In the genomic region with DNA sequence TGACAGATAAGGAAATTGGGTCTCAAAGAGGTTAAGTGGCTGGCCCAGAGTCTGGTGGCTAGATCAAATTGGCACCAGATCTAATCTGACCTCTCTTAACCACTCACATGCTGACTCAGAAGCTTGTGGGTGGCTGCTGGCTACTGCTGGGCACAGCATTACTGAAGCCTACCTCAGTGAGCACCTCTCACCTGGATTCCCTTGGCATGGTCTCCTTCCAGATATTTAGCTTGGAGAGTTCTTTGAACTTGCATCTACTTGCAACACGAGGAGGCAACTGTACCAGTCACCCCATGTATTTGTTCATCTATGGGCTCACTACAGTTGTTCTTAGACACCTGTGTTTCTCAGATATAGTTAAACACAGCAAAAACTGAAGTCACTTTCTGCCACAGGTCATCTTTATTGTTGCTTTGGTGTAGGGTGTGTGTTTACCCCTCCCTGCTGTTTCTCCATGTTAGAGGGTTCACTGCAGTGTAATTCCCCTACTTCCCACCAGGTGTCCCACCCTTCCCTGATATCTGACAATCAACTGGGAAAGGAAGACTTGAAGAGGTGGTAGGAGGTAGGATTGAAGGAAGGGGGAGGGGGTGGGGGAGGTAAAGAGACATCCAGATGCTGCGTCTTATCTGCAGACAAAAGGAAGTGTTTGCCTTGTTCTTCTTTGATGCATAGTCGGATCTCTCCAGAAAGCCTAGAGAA, we compare ENCODE assay signal across 9 mouse cellular contexts.
DNase-seq lines count a peak whose midpoint lies in the region; ATAC-seq and TF ChIP-seq lines count a peak whose summit lies in the region.
"Had no signal": no experiment of that assay in that cellular context is flagged by ENCODE, and none has a peak within 500 bp of the region (broad histone marks: within the 10 kb centered on the region; RNA-seq: fewer than 3 reads in every experiment).

No protein-coding gene starts in this region.

- H3K4me1 ChIP-seq in testis, adult 2 months (ENCODE audit: control insufficient read depth, insufficient read depth, low read length), result no peaks in the 10 kb centered on the region
- no peaks in the 10 kb centered on the region for H3K4me1 ChIP-seq in cerebellum, adult 2 months (ENCODE audit: control insufficient read depth, insufficient read depth, low read length)
- H3K4me1 ChIP-seq in limb, embryonic 11.5 days (ENCODE audit: control insufficient read depth, insufficient read depth, low read length), result no peaks in the 10 kb centered on the region
- H3K4me1 ChIP-seq in neural tube, embryonic 11.5 days (ENCODE audit: control insufficient read depth, insufficient read depth, low read length), result no peaks in the 10 kb centered on the region

- peak; percentile 15; the same call in 1 of the 2 replicates for TF ChIP-seq CTCF in testis, adult 2 months (IDR thresholded peaks at IDR 0.05; ENCODE audit: control insufficient read depth, insufficient read depth, insufficient replicate concordance, low read depth, low read length)
- peak; percentile 50; the same call in 1 of the 2 replicates for TF ChIP-seq CTCF in cerebellum, adult 2 months (IDR thresholded peaks at IDR 0.05; ENCODE audit: borderline replicate concordance, insufficient read depth, low read depth, low read length)

- H3K27me3 ChIP-seq in testis, adult 2 months (ENCODE audit: control insufficient read depth, insufficient read depth, low read length), result no peaks in the 10 kb centered on the region
- no peaks in the 10 kb centered on the region for H3K27me3 ChIP-seq in cerebellum, adult 2 months (ENCODE audit: control insufficient read depth, insufficient read depth, low read length)
- no peaks in the 10 kb centered on the region for H3K27me3 ChIP-seq in limb, embryonic 11.5 days (ENCODE audit: control insufficient read depth, insufficient read depth, low read length)
- no peaks in the 10 kb centered on the region for H3K27me3 ChIP-seq in neural tube, embryonic 11.5 days (ENCODE audit: control insufficient read depth, insufficient read depth, low read length)

- ATAC-seq in frontal cortex, adult (ENCODE audit: low TSS enrichment), result peak; percentile 85
- no peak for ATAC-seq in limb, embryonic 11.5 days (ENCODE audit: insufficient number of reproducible peaks, low FRiP score, low TSS enrichment, low read depth)
- no peak for ATAC-seq in neural tube, embryonic 11.5 days (ENCODE audit: insufficient read depth, low FRiP score, low TSS enrichment)

- no peak overlapping the region for H3K4me3 ChIP-seq in testis, adult 2 months (ENCODE audit: control insufficient read depth, low read depth, low read length)
- H3K4me3 ChIP-seq in cerebellum, adult 2 months (replicated peaks; ENCODE audit: insufficient read depth, low read depth, low read length), result no peak overlapping the region
- H3K4me3 ChIP-seq in limb, embryonic 11.5 days (ENCODE audit: low read depth, low read length), result no peak overlapping the region
- H3K4me3 ChIP-seq in neural tube, embryonic 11.5 days (ENCODE audit: low read depth, low read length), result no peak overlapping the region
- H3K4me3 ChIP-seq: embryonic facial prominence, embryonic 13.5 days had no signal

- H3K36me3 ChIP-seq in testis, adult 2 months (ENCODE audit: control insufficient read depth, insufficient read depth, low read length), result no peaks in the 10 kb centered on the region
- H3K36me3 ChIP-seq in limb, embryonic 11.5 days (ENCODE audit: control insufficient read depth, insufficient read depth, low read length), result no peaks in the 10 kb centered on the region
- H3K36me3 ChIP-seq in neural tube, embryonic 11.5 days (ENCODE audit: control insufficient read depth, insufficient read depth, low read length), result no peaks in the 10 kb centered on the region
- H3K36me3 ChIP-seq: embryonic facial prominence, embryonic 13.5 days had no signal

- no peak for DNase-seq in testis, postnatal 14 days (ENCODE audit: low spot score)
- peak; percentile 18 to 34 for DNase-seq in cerebellum, adult 2 months
- DNase-seq in kidney, adult 8-10 months, result peak; percentile 20 to 68
- DNase-seq in limb, embryonic 11.5 days (ENCODE audit: low spot score), result peak; percentile 74
- peak; percentile 48 for DNase-seq in neural tube, embryonic 11.5 days (ENCODE audit: low spot score)
- DNase-seq in yolk sac, embryonic 10.5 days (ENCODE audit: low spot score), result peak; percentile 57

- H3K27ac ChIP-seq in testis, adult 2 months (ENCODE audit: control insufficient read depth, insufficient read depth, low read depth, low read length), result no peak overlapping the region
- H3K27ac ChIP-seq in cerebellum, adult 2 months (ENCODE audit: insufficient read depth, low read length), result no peak overlapping the region
- no peak overlapping the region for H3K27ac ChIP-seq in limb, embryonic 11.5 days (replicated peaks; ENCODE audit: low read depth, low read length)
- no peak overlapping the region for H3K27ac ChIP-seq in neural tube, embryonic 11.5 days (ENCODE audit: low read depth, low read length)

- TF ChIP-seq POLR2A in testis, adult 2 months (IDR thresholded peaks at IDR 0.05; ENCODE audit: control insufficient read depth, low read depth, low read length), result no peak
- TF ChIP-seq POLR2A in cerebellum, adult 2 months (IDR thresholded peaks at IDR 0.05; ENCODE audit: borderline replicate concordance, insufficient read depth, low read length), result no peak

- 47% methylated on average over 3 of the region's 3 CpGs for WGBS in cerebellum, adult 2 months
- 30% methylated on average over 3 of the region's 3 CpGs for WGBS in limb, embryonic 11.5 days
- WGBS in neural tube, embryonic 11.5 days, result 29% methylated on average over 3 of the region's 3 CpGs

- no peaks in the 10 kb centered on the region for H3K9me3 ChIP-seq in limb, embryonic 11.5 days (ENCODE audit: control insufficient read depth, low read length)
- H3K9me3 ChIP-seq in neural tube, embryonic 11.5 days (ENCODE audit: control insufficient read depth, low read length), result no peaks in the 10 kb centered on the region
- H3K9me3 ChIP-seq: embryonic facial prominence, embryonic 13.5 days had no signal

- H3K9ac ChIP-seq in limb, embryonic 11.5 days (ENCODE audit: low read length), result no peak overlapping the region
- no peak overlapping the region for H3K9ac ChIP-seq in neural tube, embryonic 11.5 days (ENCODE audit: low read length)
- H3K9ac ChIP-seq: embryonic facial prominence, embryonic 13.5 days had no signal

- H3K4me2 ChIP-seq in limb, embryonic 11.5 days (ENCODE audit: low read depth, severe bottlenecking), result no peak overlapping the region
- H3K4me2 ChIP-seq in neural tube, embryonic 11.5 days (ENCODE audit: low read depth), result no peak overlapping the region
- H3K4me2 ChIP-seq: embryonic facial prominence, embryonic 13.5 days had no signal
